Mouse (Mus musculus): ENCODE measurements around the gene Fhad1.

Fhad1 gene

DNA sequence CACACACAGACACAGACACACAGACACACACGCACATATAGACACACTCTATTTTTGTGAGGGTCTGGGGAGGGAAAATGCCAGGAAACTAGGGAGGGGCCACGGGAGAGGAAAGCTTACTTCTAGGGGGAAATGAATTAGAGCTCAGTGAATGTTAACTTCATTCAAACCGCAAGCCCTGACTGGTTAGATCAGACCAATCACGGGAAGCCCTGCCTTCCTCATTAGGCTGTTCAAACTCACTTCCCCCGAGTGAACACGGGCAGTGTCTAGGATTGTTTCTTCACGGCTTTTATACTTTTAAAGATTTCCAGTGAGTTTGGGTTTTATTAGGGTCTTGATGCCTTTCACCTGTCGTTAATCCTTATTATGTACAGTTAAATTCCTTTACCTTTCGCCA is 37.5 kb downstream of the Fhad1 start:
- no peak for DNase-seq (ENCODE audit: low spot score)

DNA sequence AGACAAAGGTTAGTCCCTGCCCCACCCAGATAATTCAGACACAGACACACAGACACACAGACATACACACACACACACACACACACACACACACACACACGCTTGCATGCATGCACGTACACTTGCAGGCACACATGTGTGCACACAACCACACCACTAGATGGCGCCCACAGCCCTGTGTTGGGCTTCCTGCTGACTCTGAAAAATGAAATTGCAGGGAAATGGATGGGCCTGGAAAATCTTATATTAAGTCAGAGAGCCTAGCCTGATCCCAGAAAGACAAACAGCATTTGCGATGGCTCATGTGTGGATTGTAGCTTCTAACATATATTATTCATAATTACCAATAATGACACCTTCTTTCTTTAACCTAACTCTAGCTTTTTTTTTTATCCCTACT is 38.7 kb downstream of the Fhad1 start:
- DNase-seq (ENCODE audit: low spot score): no peak

GRCm38 (mm10) chr4:141964575-141964974 is 50.3 kb downstream of the Fhad1 start:
- DNase-seq (ENCODE audit: low spot score): no peak

DNA sequence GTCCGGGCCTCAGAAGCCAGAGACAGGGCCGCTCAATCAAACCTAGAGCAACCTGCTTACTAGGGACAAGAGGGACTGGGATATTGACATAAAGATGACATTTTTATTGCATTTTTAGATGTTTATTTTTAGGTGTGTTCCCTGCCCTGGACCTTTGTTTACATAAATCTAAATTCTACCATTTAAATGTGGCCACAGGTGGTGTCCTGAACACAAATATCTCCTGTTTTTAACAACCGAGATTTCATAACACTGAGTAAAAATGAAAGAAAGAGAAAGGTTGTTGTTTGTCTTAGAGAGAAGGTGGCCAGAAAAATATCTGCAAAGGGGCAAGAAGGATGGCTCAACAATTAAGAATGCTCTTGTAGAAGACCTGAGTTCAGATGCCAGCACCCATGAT is 51.0 kb downstream of the Fhad1 start:
- no peak for DNase-seq (ENCODE audit: low spot score)

DNA sequence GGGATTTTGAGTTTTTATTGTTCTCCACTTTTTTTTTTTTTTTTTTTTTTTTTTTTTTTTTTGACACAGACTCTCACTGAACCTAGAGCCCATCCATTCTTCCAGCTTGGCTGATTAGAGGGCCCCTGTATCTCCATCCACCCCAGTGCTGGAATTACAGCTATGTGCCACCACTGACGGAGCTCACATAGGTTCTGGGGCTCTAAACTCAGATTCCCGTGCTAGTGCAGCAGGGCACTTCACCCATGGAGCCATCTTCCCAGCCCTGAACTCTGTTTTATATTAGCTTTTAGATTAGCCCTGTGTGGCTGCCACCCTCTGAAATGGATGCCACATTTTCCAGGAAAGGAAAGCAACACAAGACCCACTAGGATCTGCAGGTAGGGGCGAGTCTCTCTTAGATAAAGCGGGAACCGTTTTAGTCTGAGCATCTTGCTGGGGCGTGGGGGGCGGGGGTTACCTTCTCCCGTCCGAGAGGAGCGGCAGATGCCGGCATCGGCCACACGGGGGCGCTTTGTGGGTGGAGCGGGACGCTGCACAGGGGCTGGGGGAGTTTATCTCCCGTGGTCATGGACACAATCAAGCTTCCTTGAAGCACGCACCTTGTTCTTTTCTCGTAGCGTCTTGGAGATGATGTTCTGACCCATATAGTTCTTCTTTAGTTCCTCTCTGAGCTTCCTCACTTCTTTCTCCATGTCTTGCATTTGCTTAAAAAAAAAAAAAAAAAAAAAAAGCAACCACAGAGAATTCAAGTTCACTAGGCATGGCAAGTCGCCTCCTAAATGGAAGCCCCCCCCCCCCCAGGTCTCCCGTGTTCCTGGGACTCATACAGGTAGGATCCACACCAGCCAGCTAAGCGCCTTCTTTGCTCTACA is 51.8 kb downstream of the Fhad1 start:
- DNase-seq (ENCODE audit: low spot score): no peak

DNA sequence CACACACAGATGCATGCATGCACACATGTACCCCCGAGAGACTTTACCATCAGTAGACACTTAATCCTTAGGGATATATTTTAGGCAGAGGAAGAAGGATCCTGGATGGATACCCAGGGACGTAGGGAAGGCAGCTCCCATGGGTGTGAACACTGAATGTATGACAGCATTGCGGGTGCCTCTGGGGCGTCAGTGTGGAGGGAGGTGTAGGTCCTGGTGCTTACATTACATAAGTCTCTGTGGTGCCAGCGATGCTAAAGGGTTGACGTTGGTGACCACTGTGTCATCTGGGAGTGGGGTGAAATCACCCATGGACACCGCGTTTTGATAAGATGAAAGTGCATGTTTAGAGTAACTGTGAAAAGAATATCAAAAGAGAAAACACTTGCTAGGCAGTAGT is 54.8 kb downstream of the Fhad1 start:
- DNase-seq (ENCODE audit: low spot score): no peak

DNA sequence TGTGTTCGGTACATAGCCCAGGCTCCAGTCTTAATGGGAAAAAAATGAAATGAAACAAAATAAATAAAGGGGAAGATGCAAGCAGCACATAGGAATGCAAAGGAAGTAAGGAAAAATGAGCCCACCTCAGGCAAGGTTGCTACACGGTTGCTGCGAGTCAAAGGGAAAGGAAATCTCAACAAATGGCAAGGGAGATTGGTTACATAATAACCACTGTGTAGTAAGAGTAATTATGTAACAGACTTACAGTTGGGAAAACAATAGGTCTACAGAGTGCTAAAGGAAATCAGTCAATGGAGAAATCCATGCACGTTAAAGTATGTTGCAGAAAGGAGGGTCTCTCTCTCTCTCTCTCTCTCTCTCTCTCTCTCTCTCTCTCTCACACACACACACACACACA is 55.3 kb downstream of the Fhad1 start:
- DNase-seq (ENCODE audit: low spot score): no peak

- no peak for DNase-seq (ENCODE audit: low spot score)
Observed at GRCm38 (mm10) chr4:141958614-141959375, 56.1 kb downstream of the Fhad1 start.

GRCm38 (mm10) chr4:141958188-141958587 is 56.7 kb downstream of the Fhad1 start:
- DNase-seq (ENCODE audit: low spot score): no peak

GRCm38 (mm10) chr4:141957740-141958139 is 57.1 kb downstream of the Fhad1 start:
- no peak for DNase-seq (ENCODE audit: low spot score)

DNA sequence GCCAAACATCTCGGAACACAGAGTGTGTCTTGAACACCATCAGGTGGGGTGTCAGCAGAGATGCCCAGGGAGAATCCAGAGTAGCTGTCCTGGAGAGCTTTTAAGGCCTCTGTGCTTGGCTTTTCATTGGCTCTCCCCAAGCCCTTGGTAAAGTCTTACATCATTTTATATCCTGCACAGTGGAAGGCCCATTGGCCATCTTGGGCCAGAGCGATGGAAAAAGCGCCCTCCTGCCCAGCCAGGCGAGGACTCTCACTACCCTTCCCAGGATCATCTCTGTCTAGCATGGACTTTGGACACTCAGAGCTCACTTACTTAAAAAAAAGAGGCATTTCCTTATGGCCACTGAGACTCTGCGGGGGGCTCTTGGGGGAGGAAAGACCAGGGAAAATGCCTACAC is 58.0 kb downstream of the Fhad1 start:
- DNase-seq (ENCODE audit: low spot score): no peak

DNA sequence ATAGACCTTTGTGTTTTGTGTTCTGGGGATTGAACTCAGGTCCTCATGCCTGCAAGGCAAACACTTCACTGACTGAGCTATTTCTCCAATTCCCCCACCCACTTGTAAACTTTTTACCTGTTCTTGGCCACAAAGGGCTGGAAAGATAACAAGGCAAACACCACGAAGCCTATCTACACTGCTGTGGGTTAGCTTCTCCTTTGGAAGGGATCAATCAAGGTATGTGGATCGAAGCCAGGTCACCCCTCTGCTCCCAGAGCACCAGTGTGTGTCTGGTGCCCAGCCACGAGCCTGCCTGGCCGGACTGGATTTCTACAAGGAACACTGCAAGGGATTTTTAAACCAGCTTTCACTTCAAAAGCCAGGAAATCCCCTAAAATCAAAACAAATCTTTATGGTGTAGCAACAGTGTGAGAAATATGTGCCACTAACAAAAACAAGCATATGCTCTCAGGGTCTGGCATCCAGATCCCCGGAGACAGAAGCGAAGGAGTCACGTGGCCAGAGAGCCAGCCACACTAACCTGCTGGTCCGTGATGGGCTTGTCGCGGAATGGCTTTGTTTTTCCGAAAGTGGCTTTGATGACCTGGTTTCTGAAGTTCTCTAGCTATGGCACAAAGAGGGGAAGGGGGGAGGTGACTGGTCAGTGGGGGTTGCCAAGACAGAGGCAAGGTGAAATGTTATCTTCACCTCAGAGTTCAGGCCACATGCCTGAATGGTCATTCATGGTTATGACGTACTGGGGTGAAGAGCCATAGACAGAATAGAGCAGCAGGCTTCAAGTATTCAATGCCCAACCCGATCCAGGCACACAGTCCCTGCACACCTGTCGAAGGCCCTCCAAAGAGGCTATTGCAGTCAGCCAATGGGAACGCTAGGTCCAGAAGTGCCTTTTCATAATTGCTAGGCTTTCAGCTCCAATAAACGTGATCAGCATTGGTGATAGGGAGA is 59.8 kb downstream of the Fhad1 start:
- no peak for DNase-seq (ENCODE audit: low spot score)

DNA sequence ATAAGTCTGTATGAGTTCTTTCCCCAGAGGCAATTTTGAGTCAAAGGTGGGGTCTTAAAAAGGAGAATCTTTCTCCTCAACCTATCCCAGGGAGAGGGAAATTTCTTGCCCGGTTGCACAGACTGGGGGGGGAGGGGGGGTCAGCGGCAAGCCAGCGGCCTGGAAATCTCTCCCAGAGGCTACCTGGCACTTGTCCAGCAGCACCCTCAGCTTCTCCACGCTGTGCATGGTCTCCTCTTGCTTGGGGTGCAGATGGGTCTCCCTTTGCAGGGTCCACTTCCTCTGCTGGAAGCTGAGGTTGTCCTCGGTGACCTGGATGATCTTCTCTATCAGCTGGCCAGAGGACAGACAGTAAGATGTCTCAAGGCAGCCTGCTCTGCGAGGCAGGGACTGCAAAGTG is 61.0 kb downstream of the Fhad1 start:
- DNase-seq (ENCODE audit: low spot score): no peak

DNA sequence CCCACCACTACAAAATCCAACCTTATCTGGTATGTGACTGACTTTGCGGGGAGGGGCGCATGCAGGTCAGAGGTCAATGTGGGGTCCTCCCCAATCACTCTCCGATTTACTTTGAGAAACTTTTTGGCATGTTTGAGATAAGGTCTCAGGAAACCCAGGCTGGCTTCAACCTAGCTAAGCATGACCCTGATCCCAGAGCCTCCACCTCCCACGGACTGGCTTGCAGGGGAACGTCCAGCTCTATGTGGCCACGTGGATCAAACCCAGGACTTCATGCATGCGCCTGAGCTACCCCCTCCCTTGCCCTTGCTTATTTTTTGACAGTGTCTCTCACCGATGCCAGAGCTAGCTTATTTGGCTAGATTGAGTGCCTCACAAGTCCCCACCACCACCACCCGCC is 61.6 kb downstream of the Fhad1 start:
- DNase-seq (ENCODE audit: low spot score): no peak

DNA sequence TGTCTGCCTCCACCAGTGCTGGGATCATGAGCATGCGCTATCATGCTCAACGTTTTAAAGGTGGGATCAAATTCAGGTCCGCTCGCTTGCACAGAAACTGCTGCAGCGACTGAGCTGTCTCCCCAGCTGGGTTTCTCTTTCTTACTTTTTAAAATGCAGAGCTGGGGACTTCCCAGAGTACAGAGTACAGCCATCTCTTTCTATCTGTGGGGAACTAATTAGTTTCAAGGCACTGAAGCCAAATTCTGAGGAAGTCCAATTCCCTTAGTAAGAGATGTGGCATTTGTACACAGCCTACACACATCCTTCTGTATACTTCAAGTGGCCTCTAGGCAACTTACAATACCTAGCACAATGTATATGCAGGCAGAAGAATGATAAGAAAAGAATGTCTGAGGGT is 62.1 kb downstream of the Fhad1 start:
- DNase-seq (ENCODE audit: low spot score): no peak

- no peak for DNase-seq (ENCODE audit: low spot score)
Observed at GRCm38 (mm10) chr4:141952114-141952513, 62.8 kb downstream of the Fhad1 start.

- no peak for DNase-seq (ENCODE audit: low spot score)
Observed at GRCm38 (mm10) chr4:141949436-141949835, 65.4 kb downstream of the Fhad1 start.

GRCm38 (mm10) chr4:141948822-141949221 is 66.1 kb downstream of the Fhad1 start:
- DNase-seq (ENCODE audit: low spot score): no peak

DNA sequence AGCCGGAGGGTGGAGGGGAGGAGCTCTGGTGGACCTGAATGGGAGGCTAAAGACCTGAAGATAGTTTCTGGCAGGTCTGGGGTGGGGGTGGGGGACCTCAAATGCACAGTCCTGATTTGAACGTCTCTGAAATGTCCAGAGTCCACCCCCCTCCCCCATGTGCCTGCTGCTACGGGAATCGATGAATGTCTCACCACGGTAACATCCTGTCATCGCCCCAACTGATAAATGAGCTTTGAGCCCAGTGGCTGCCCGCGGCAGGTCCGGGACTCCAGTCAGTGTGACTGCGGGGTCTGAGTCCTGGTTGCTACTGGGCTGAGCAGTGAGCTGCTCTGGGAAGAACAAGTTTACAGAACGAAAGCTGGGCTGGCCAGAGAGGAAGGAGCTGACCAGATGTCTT is 72.5 kb downstream of the Fhad1 start:
- DNase-seq (ENCODE audit: low spot score): no peak

DNA sequence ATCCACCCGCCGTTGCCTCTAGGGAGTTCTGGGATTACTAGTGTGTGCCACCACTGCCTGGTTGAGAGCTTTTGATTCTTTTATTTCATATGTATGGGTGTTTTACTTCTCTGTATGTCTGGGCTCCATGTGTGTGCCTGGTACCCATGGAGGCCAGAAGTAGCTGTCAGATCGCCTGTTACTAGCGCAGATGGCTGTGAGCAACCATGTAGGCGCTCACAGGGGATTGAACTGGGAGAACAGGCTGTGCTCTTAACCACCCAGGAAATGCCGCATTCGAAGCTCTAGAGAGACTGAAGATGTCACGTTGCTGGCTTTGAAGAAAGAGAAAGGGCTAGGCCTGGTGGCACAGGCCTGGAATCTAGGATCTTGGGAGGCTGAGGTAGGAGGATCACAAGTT is 73.6 kb downstream of the Fhad1 start:
- no peak for DNase-seq (ENCODE audit: low spot score)

DNA sequence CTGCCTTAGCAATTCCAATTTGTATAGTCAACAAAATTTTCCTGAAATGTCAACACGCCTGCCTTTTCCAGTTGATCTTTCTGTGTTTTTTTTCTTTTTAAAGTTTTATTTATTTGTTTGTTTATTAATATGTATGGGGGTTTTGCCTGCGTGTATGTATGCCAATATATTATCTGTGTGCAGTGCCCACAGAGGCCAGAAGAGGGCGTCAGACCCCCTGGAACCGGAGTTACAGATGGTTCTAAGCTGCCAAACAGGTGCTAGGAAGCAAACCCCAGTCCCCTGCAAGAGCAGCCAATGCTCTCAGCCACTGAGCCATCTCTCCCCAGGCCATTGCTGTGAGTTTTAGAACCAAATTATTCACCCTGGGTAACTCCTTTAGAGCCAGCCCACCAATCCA is 76.3 kb downstream of the Fhad1 start:
- DNase-seq (ENCODE audit: low spot score): no peak

Data from layer of hippocampus, adult 9-10 months (tissue).